Mouse (Mus musculus): ENCODE results near the gene Pkp3.

- TF ChIP-seq CEBPB (IDR thresholded peaks at IDR 0.05; ENCODE audit: low read depth) (no peak), CTCF (IDR thresholded peaks at IDR 0.05; ENCODE audit: control insufficient read depth, insufficient read depth, insufficient read length) (no peak), MYOD1 (IDR thresholded peaks at IDR 0.05; ENCODE audit: control insufficient read depth, insufficient read length, low read depth) (no peak), USF1 (IDR thresholded peaks at IDR 0.05; ENCODE audit: low read depth) (no peak)
These were observed 21.0 kb upstream of the Pkp3 start for GRCm38 (mm10) chr7:141056976-141057375.
